Mouse (Mus musculus): Measurements from ENCODE around the gene Sirt5. TPM values are rescaled to one million over a fixed set of nuclear protein-coding genes. Genes with fewer than 3 reads are reported as not detected.

Gene Sirt5
- polyA plus RNA-seq, 1 experiment from 2014 or later, result 33.2 TPM

- Histone ChIP-seq H3K36me3 (replicated peaks; ENCODE audit: control insufficient read depth, insufficient read depth, low read depth, low read length) (no peaks in the 10 kb centered on the region; the same call in 1 of the 2 replicates), H3K27me3 (ENCODE audit: control insufficient read depth, insufficient read depth, low read length) (no peaks in the 10 kb centered on the region), H3K4me1 (ENCODE audit: control insufficient read depth, insufficient read depth, low read length) (no peaks in the 10 kb centered on the region), H3K4me3 (ENCODE audit: low read depth, low read length) (no peak overlapping the region), H3K9me3 (replicated peaks; ENCODE audit: control insufficient read depth, low read length) (no peaks in the 10 kb centered on the region), H3K4me2 (ENCODE audit: low read depth, low read length) (no peak overlapping the region), H3K27ac (replicated peaks; ENCODE audit: low read depth, low read length) (no peak overlapping the region), H3K9ac (replicated peaks; ENCODE audit: low read length) (no peak overlapping the region)
- ATAC-seq (replicated peaks; ENCODE audit: insufficient number of reproducible peaks, low FRiP score, low TSS enrichment, low read depth), result no peak
- no peak for DNase-seq (ENCODE audit: low spot score)
- WGBS, result 82% methylated on average over 3 of the region's 3 CpGs
These were observed 14.7 kb downstream of the Sirt5 start for GRCm38 (mm10) chr13:43379989-43380388.

- Histone ChIP-seq H3K9me3 (replicated peaks; ENCODE audit: control insufficient read depth, low read length) (no peaks in the 10 kb centered on the region), H3K9ac (replicated peaks; ENCODE audit: low read length) (no peak overlapping the region), H3K27ac (replicated peaks; ENCODE audit: low read depth, low read length) (no peak overlapping the region), H3K4me3 (ENCODE audit: low read depth, low read length) (no peak overlapping the region), H3K4me1 (ENCODE audit: control insufficient read depth, insufficient read depth, low read length) (no peaks in the 10 kb centered on the region), H3K27me3 (ENCODE audit: control insufficient read depth, insufficient read depth, low read length) (no peaks in the 10 kb centered on the region), H3K36me3 (replicated peaks; ENCODE audit: control insufficient read depth, insufficient read depth, low read depth, low read length) (no peaks in the 10 kb centered on the region; the same call in 1 of the 2 replicates), H3K4me2 (ENCODE audit: low read depth, low read length) (no peak overlapping the region)
- DNase-seq (ENCODE audit: low spot score) (no peak), ATAC-seq (replicated peaks; ENCODE audit: insufficient number of reproducible peaks, low FRiP score, low TSS enrichment, low read depth) (no peak)
- WGBS, result 95% methylated on average over 10 of the region's 10 CpGs
These were observed 20.0 kb downstream of the Sirt5 start for GRCm38 (mm10) chr13:43385321-43385720.

- no peaks in the 10 kb centered on the region for H3K4me1 ChIP-seq (ENCODE audit: control insufficient read depth, insufficient read depth, low read length)
- H3K27ac ChIP-seq (replicated peaks; ENCODE audit: low read depth, low read length), result no peak overlapping the region
- ATAC-seq (replicated peaks; ENCODE audit: insufficient number of reproducible peaks, low FRiP score, low TSS enrichment, low read depth) (peak; percentile 70; the same call in 1 of the 2 replicates), DNase-seq (ENCODE audit: low spot score) (no peak)
- no peak overlapping the region for H3K9ac ChIP-seq (replicated peaks; ENCODE audit: low read length)
- 58% methylated on average over 13 of the region's 17 CpGs for WGBS
- peak overlapping the region; percentile 72 for H3K4me3 ChIP-seq (ENCODE audit: low read depth, low read length)
- H3K9me3 ChIP-seq (replicated peaks; ENCODE audit: control insufficient read depth, low read length), result no peaks in the 10 kb centered on the region
- no peak overlapping the region; the same call in 1 of the 2 replicates for H3K4me2 ChIP-seq (ENCODE audit: low read depth, low read length)
- no peaks in the 10 kb centered on the region; the same call in 1 of the 2 replicates for H3K36me3 ChIP-seq (replicated peaks; ENCODE audit: control insufficient read depth, insufficient read depth, low read depth, low read length)
- H3K27me3 ChIP-seq (ENCODE audit: control insufficient read depth, insufficient read depth, low read length), result no peaks in the 10 kb centered on the region
These were observed 32.5 kb downstream of the Sirt5 start for GRCm38 (mm10) chr13:43397700-43398296.

- H3K4me3 ChIP-seq (ENCODE audit: low read depth, low read length), result peak within 1 kb of the TSS; percentile 72
- no peaks in the 10 kb centered on the region; the same call in 1 of the 2 replicates for H3K36me3 ChIP-seq (replicated peaks; ENCODE audit: control insufficient read depth, insufficient read depth, low read depth, low read length)
- 1% methylated on average over 72 of the region's 72 CpGs for WGBS
These were observed 33.2 kb downstream of the Sirt5 start, which contains the start of gene Nol7 for GRCm38 (mm10) chr13:43398297-43399080. TSS of gene Nol7 (plus strand) at chr13:43398390.

GRCm38 (mm10) chr13:43399576-43399975 lies 34.3 kb downstream of the Sirt5 start:
- no peak overlapping the region for H3K27ac ChIP-seq (replicated peaks; ENCODE audit: low read depth, low read length)
- no peaks in the 10 kb centered on the region for H3K4me1 ChIP-seq (ENCODE audit: control insufficient read depth, insufficient read depth, low read length)
- no peak overlapping the region for H3K4me2 ChIP-seq (ENCODE audit: low read depth, low read length)
- no peak overlapping the region for H3K9ac ChIP-seq (replicated peaks; ENCODE audit: low read length)
- DNase-seq (ENCODE audit: low spot score) (no peak), ATAC-seq (replicated peaks; ENCODE audit: insufficient number of reproducible peaks, low FRiP score, low TSS enrichment, low read depth) (no peak)
- no peaks in the 10 kb centered on the region for H3K9me3 ChIP-seq (replicated peaks; ENCODE audit: control insufficient read depth, low read length)
- H3K4me3 ChIP-seq (ENCODE audit: low read depth, low read length), result no peak overlapping the region
- no peaks in the 10 kb centered on the region for H3K27me3 ChIP-seq (ENCODE audit: control insufficient read depth, insufficient read depth, low read length)
- no peaks in the 10 kb centered on the region; the same call in 1 of the 2 replicates for H3K36me3 ChIP-seq (replicated peaks; ENCODE audit: control insufficient read depth, insufficient read depth, low read depth, low read length)
- WGBS, result 88% methylated on average over 5 of the region's 5 CpGs

More at GRCm38 (mm10) chr13:43398297-43399080, 33.2 kb downstream of the Sirt5 start, which contains the start of gene Nol7:
- no peaks in the 10 kb centered on the region for H3K4me1 ChIP-seq (ENCODE audit: control insufficient read depth, insufficient read depth, low read length)
- ATAC-seq (replicated peaks; ENCODE audit: insufficient number of reproducible peaks, low FRiP score, low TSS enrichment, low read depth) (peak; percentile 88), DNase-seq (ENCODE audit: low spot score) (peak; percentile 94)
- H3K27me3 ChIP-seq (ENCODE audit: control insufficient read depth, insufficient read depth, low read length), result no peaks in the 10 kb centered on the region
- H3K4me2 ChIP-seq (ENCODE audit: low read depth, low read length), result peak within 1 kb of the TSS; percentile 48
- peak within 1 kb of the TSS; percentile 87 for H3K9ac ChIP-seq (replicated peaks; ENCODE audit: low read length)
- peak within 1 kb of the TSS; percentile 85 for H3K27ac ChIP-seq (replicated peaks; ENCODE audit: low read depth, low read length)
- no peaks in the 10 kb centered on the region for H3K9me3 ChIP-seq (replicated peaks; ENCODE audit: control insufficient read depth, low read length)

GRCm38 (mm10) chr13:43412311-43412710 lies 47.0 kb downstream of the Sirt5 start:
- Histone ChIP-seq H3K9me3 (replicated peaks; ENCODE audit: control insufficient read depth, low read length) (no peaks in the 10 kb centered on the region), H3K27me3 (ENCODE audit: control insufficient read depth, insufficient read depth, low read length) (no peaks in the 10 kb centered on the region), H3K36me3 (replicated peaks; ENCODE audit: control insufficient read depth, insufficient read depth, low read depth, low read length) (peaks cover 2% of the 10 kb centered on the region; the same call in 1 of the 2 replicates), H3K9ac (replicated peaks; ENCODE audit: low read length) (no peak overlapping the region), H3K4me2 (ENCODE audit: low read depth, low read length) (no peak overlapping the region), H3K27ac (replicated peaks; ENCODE audit: low read depth, low read length) (no peak overlapping the region), H3K4me1 (ENCODE audit: control insufficient read depth, insufficient read depth, low read length) (no peaks in the 10 kb centered on the region), H3K4me3 (ENCODE audit: low read depth, low read length) (no peak overlapping the region)
- ATAC-seq (replicated peaks; ENCODE audit: insufficient number of reproducible peaks, low FRiP score, low TSS enrichment, low read depth), result no peak
- 91% methylated on average over 7 of the region's 7 CpGs for WGBS
- no peak for DNase-seq (ENCODE audit: low spot score)

GRCm38 (mm10) chr13:43413611-43414010 lies 48.3 kb downstream of the Sirt5 start:
- no peak for DNase-seq (ENCODE audit: low spot score)
- H3K36me3 ChIP-seq (replicated peaks; ENCODE audit: control insufficient read depth, insufficient read depth, low read depth, low read length), result peaks cover 2% of the 10 kb centered on the region; the same call in 1 of the 2 replicates
- no peak overlapping the region for H3K27ac ChIP-seq (replicated peaks; ENCODE audit: low read depth, low read length)
- no peaks in the 10 kb centered on the region for H3K4me1 ChIP-seq (ENCODE audit: control insufficient read depth, insufficient read depth, low read length)
- no peaks in the 10 kb centered on the region for H3K27me3 ChIP-seq (ENCODE audit: control insufficient read depth, insufficient read depth, low read length)
- no peaks in the 10 kb centered on the region for H3K9me3 ChIP-seq (replicated peaks; ENCODE audit: control insufficient read depth, low read length)
- 94% methylated on average over 2 of the region's 2 CpGs for WGBS
- no peak overlapping the region for H3K4me3 ChIP-seq (ENCODE audit: low read depth, low read length)
- H3K9ac ChIP-seq (replicated peaks; ENCODE audit: low read length), result no peak overlapping the region
- ATAC-seq (replicated peaks; ENCODE audit: insufficient number of reproducible peaks, low FRiP score, low TSS enrichment, low read depth), result no peak
- no peak overlapping the region for H3K4me2 ChIP-seq (ENCODE audit: low read depth, low read length)

- no peak overlapping the region for H3K4me2 ChIP-seq (ENCODE audit: low read depth, low read length)
- DNase-seq (ENCODE audit: low spot score), result no peak
- no peaks in the 10 kb centered on the region for H3K9me3 ChIP-seq (replicated peaks; ENCODE audit: control insufficient read depth, low read length)
- peaks cover 2% of the 10 kb centered on the region for H3K36me3 ChIP-seq (replicated peaks; ENCODE audit: control insufficient read depth, insufficient read depth, low read depth, low read length)
- no peak overlapping the region for H3K9ac ChIP-seq (replicated peaks; ENCODE audit: low read length)
- no peak for ATAC-seq (replicated peaks; ENCODE audit: insufficient number of reproducible peaks, low FRiP score, low TSS enrichment, low read depth)
- H3K4me3 ChIP-seq (ENCODE audit: low read depth, low read length), result no peak overlapping the region
- H3K4me1 ChIP-seq (ENCODE audit: control insufficient read depth, insufficient read depth, low read length), result no peaks in the 10 kb centered on the region
- H3K27ac ChIP-seq (replicated peaks; ENCODE audit: low read depth, low read length), result no peak overlapping the region
- WGBS, result 82% methylated on average over 1 of the region's 1 CpGs
- no peaks in the 10 kb centered on the region for H3K27me3 ChIP-seq (ENCODE audit: control insufficient read depth, insufficient read depth, low read length)
These were observed 50.0 kb downstream of the Sirt5 start for GRCm38 (mm10) chr13:43415249-43415648.

All from embryonic facial prominence, embryonic 11.5 days (tissue).